Mouse (Mus musculus) urinary bladder, adult 2 months (tissue): ENCODE data around the gene Gm28539. TPM values are rescaled to one million over a fixed set of nuclear protein-coding genes. Genes with fewer than 3 reads are reported as not detected.
"Not testable (repeated sequence)": the region's sequence is repeated elsewhere in the genome, so short reads cannot be mapped to it uniquely, and the experiment has no call there.

ENCODE experiments used
- DNase-seq: peaks from one replicate; pipeline ENCODE4 v3.0.0; 2022; ENCODE audit warnings: low spot score
- polyA plus RNA-seq: library from polyadenylated mRNA; depleted of rRNA; stranded (reverse); fragments of >200 nt; gene quantifications from 2 replicates; pipeline ENCODE4 v1.2.3, GENCODE M21; 2012

The Gm28539 gene
- polyA plus RNA-seq, 1 experiment: not detected

DNA sequence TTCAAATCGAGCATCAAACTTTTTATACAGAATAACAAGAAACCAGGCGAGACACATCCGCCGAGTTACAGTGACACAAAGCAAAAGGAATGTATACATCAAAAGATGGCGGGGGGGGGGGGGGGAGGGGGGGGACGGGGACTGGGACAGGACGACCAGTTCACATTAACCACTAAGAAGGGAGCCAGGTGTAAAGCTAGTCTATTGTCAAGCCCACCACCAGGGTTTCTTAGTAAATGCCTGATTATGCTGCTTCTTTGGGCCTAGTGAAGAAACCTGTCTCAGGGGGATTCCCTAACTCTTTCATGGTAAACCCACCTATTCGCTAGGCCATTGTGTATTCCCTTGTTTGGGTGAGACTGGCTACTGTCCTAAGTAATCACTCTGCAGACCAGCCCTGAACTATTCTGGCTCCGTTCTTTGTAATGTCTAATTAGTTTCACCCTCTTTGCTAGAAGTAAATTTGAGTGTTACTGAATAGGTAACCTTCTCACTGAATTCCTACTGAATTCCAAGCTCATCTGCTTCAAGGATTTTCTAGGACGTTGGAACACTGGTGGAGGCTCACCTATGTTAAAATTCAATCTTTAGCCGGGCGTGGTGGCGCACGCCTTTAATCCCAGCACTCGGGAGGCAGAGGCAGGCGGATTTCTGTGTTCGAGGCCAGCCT is 13.3 kb downstream of the Gm28539 start:
- DNase-seq: not testable (repeated sequence)

DNA sequence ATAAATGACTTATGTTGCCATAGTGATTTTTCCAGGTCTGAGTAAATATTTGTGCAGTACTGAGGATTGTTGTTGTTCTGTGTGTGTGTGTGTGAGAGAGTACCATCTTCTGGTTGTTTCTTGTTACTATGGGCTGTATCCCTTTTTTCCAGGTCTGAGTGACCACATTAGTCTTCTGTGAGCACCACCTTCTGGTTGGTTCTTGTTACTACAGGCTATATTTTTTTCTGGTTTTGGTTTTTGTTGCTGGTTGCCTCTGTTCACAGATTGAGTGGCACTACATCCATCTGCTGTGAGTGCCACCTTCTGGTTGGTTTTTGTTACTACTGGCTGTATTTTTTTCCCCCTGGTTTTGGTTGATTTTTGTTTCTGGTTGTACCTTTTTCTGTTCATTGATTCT is 22.2 kb downstream of the Gm28539 start:
- DNase-seq: no peak

DNA sequence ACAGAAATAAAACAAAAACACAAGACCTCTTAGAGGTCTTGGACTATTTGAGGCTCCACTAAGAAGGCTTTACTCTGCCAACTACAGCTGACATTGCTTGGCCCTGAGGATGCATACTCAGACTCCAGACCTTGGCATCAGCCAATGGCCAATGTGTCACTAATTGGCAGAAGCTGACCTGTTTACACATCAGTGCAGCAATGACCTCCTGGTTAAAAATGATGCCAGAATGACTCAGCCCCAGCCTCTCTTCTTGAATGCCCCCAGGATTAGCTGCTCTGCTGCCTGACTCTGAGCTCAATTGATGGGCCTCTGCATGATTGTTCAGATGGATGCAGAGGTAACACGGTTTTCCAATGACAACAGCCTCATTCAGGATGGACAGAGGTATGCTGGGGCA is 23.8 kb downstream of the Gm28539 start:
- no peak for DNase-seq

DNA sequence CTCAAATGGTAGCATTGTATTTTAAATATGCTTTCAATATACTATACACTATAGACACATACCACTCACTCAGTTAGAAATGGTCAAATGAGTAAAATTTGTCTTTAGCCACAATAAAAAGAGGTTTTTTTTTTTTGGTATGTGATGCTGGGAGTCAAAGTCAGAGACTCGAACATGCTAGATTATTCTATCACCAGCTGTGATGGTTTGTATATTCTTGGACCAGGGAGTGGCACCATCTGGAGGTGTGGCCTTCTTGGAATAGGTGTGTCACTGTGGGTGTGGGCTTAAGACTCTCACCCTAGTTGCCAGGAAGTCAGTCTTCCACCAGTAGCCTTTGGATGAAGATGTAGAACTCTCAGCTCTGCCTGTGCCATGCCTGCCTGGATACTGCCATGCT is 34.1 kb downstream of the Gm28539 start:
- not testable (repeated sequence) for DNase-seq

DNA sequence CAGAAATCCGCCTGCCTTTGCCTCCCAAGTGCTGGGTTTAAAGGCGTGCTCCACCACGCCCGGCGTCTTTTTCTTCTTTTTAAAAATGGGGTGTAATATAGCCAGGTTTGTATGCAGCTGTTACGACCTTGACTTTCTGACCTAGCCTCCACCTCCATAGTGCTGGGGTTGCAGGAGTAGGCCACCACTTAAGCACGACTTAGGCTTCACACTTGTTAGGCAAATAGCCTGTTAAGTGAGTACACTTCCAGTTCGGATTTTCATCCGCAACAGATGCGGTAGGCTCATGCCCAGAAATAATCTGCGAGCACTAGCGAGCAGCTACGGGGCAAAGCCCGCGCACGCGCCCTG is 39.7 kb downstream of the Gm28539 start:
- no peak for DNase-seq

DNA sequence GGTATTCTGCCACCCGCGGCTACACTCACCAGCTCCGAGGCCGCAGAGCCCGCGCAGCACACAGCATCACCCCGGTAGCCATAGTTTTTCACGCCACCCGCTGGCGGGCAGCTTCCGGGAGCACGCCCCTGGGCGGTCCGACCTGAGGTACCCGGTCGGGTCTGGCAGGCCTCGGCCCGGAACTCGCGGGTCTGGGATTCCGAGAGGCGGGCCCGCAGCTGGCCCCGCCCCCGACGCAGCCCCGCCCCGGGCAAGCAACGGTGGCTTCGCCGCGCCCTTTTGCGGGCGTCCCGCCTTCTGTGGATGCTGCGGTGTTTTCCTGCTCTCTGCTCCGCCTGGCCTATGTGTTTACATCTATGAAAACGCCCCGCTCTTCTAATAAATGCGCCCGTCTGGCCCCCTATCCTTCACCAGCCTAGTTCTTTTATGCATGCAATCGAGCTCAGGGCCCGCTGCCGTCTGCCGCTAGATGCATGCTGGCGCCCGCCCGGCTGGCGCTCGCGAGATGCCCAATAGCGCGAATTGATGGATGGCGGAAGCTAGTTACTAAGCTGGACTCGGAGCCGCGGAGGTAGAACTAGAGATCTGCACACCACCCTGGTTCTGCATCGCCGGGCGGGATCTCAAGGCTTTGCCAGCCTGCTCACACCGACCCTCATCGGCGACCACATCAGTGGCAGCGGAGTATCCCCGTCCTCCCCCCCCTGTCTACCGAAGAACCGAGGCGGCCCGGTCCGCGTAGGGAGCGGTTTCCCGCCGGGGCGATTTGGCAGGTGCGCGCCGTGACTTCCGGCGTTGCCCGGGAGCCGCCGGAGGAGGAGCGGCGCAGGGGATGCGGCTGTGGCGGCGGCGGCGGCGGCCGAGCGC is 40.3 kb downstream of the Gm28539 start, which contains the start of the genes Mrpl40 and Hira:
Gene Mrpl40, minus strand, starts transcription at position 421 of the 867 bp plus-strand sequence.
Gene Hira, plus strand, starts transcription at position 596 of the 867 bp plus-strand sequence.
- peak; percentile 91 for DNase-seq

DNA sequence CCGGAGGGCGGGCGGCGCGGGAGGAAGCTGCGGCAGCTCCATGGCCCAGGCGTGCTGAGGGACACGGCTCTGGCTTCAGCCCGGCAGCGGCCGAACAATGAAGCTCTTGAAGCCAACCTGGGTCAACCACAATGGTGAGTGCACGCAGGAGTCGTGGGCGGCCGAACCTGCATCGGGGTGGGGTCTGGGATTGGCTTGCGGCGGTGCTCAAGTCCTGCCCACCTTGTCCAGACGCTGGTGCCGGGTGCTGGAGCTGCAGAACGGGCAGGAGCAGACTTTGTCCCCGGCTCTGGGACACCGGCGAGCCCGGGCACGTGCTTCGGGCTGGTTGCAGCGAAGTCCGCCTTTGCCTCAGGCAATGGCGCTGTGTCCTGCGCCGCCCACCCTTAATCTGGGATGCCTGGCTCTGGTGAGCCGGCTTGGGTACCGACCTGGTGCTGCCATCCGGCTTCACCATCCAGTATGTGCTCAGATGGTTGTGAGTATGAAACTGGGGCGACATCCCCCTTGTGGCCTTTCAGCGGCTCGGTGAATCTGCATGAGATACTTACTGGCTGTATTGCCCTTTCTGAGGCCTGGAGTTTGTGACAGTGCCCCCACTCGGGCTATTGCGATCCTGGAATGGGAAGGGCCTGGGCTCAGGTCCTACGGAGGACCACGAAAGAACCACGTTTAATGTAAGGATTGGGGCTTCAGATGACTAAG is 41.2 kb downstream of the Gm28539 start:
- no peak for DNase-seq

DNA sequence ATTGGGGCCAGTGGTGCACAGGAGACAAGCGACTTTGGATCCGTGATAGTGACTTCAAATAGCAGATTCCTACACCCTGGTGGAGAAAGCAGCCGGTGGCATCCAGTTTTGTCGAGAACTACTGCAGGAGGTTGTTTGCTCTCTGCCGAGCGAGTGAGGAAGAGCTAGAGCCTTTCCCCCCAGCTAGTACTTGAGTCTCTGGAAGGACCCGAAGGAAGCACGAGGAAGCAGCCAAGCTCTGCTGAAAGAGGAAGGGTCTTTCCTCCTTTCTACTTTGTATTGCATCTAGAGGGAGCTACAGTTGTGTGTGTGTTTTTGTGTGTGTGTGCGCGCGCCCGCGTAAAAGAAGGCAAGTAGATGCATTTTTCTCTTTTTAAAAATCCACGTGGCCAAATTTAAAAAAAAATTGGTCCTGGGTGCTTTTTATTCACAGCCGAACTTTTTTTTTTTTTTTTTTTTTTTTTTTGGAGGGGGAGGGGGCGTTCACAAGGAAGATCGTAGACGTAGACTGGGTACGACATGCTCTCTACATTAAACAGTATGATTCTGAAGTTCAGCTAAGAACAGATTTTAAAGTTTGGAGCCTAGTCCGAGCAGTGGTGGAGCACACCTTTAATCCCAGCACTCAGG is 41.8 kb downstream of the Gm28539 start:
- no peak for DNase-seq

DNA sequence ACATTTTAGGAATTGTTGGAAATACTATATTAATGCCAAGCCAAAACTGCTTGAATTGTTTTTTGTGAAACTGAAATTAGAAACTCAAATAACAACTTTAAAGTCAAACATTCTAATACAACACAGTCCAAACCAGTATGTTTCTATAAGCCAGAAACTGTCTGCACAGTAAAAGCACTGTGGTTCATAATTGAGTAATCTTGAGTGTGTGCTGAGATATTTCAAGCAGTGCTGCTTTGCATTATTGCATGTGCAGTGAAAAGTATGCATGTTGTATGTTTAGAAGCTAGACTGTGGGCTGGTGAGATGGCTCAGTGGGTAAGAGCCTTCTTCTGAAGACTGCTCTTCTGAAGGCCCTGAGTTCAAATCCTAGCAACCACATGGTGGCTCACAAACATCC is 47.7 kb downstream of the Gm28539 start:
- DNase-seq: no peak

DNA sequence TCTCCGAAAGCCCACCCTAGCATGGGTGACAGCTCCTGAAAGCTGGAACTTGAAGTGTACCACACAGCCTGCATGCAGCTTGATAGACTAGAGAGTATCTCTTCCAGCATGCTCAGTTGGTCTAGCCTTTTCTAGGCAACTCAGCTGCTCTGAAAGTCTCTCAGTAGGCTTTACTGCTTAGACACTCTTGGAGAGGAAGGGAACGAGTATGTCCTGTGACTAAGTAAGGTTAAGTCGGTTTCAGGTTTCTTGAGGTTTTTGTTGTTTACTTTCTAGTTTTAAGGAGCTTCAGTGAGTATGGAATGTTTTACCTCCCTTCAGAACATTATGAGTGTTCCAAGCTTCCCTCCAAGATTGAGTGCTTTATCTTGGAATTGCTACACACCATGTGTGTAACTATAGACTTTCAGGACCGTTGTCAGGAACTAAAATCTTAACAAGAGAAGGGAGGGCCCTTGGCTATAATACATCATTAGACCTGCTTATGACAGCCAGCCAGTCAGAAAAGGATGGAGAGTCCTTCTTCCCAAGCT is 57.5 kb downstream of the Gm28539 start:
- no peak for DNase-seq

DNA sequence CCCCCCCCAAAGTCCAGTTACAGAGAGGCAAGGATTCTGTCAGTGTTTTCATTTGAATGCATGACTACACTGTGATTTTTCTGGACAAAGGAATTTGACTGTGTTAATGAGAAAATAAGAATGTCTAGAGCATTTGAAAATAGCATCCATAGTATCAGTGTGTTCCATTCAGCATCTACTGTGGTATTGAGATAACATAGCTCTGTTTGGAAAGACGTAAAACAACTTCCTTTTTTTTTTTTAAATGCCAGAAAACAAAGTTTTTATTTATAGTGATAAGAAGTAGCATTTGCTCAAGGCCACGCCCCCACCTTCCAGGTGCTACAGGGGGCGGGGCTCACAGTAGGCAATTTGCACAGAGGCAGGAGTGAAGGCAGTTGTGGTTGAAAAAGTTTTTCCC is 58.9 kb downstream of the Gm28539 start:
- DNase-seq: no peak

DNA sequence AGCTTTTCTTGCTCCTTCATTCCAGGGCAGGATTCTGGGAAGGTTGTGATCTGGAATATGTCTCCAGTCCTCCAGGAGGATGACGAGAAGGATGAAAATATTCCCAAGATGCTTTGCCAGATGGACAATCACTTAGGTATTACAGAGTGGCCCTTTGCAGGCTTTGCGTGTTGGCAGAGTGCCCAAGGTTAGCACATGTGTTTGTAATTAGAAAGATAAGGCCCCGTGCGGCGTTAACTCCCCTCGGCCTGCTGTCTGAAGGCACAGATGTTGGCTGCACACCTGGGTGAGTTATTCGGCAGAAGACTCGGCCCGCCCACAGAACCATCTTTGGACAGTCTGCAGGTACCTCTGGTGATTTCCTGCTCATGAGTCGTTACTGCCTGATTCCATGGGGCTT is 60.0 kb downstream of the Gm28539 start:
- DNase-seq: no peak

DNA sequence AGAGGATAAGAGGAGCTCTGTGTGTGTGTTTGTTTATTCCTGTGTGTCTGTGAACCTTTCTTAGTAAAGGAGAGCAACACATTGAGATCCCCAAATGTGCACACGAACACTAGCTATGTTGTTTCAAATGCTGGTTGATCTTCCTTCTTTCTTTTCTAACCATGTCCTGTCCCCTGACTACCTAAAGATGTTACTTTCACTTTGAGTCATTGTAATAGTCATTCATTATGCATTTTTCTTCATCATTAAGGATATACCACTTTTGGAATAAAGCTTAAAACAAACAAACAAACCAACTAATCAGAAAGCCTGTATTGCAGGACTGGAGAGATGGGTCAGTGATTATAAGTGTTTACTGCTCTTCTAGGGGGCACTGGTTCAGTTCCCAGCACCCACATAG is 69.3 kb downstream of the Gm28539 start:
- DNase-seq: no peak

DNA sequence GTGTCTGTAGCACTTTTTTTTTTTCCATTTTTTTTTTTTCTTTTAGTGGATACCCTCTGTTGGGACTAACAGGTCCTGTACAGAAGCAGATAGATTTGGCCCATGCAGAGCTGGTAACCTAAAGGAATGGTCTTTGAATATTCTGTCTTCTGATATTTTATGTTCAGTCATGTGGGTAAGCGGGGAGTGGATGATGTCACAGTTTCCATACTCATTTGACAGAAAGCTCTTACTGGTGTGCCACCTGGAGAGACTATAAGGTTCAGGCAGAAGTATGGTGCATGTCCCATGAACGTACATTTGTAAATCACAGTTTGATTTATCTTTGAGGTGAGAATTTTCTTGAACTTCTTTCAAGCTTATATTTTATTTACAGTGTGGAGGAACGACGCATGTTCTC is 79.7 kb downstream of the Gm28539 start:
- no peak for DNase-seq

DNA sequence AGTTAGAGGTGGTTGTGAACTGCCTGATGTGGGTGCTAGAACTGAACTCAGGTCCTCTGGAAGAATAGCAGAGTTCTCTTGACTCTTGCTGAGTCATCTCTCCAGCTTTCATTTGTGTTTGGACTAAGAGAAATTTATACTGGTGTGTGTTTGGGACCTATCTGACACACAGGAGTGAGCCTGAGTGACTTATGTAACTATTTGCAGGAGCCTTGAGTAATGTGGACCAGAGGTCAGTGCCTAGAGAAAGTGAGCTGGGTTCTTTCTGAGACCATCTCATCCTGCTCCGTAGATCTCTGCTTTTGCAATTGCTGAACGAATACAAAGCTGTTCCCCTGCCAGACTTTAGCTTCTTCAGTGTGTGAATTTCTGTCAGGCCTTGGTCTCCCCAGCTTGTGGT is 85.4 kb downstream of the Gm28539 start:
- DNase-seq: no peak

DNA sequence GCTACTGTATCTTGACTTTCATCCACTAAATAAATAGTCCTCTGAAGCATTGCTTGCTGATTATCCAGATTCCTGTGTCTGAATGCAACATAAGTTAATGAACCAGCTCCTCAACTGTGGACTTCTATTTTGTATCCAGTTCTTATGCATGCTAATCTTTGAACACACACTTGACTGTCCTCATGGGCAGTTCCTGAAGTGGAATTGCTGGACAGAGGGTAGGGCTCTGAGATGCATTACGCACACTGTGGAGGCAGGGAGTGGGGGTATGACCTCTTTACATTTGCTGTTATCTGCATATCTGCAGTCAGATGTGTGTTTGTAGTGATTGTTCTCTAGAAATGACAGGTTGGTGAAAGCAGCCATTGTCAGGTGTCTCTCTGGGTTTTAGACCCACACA is 91.6 kb downstream of the Gm28539 start:
- no peak for DNase-seq

DNA sequence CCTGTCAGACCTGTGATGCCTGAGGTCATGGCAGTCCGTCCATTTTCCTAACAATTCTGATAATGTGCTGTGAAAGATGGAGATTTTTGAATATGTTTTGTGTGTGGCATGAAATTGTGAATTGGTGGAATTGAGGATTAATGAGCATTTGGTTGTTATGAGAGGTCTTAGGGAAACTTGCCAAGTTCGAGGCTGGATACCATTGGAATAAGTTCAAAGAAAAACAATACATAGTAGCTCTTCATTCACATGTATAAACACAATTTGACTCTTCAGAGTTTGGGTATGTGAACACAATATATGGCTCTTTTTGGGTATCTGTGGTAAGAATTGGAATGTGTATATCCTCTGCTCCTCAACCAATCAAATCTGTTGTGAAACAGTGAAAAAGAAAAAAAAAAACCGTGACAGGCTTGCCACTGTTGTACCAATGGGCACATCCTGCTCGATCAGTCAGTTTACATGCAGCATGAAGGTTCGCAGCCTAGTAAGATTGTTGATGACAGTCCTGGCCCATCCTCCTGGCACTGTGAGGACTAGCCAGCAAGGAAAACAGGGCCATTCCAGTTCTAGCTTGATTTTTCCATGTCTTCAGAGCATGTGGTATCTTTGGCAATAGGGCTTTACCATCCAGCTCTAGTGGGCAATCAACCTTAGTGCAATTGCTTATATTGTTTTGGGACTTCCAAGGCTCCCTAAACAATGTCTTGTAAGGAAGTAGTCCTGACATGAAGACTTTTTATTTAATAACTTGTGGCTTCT is 102.1 kb downstream of the Gm28539 start:
- DNase-seq: no peak

DNA sequence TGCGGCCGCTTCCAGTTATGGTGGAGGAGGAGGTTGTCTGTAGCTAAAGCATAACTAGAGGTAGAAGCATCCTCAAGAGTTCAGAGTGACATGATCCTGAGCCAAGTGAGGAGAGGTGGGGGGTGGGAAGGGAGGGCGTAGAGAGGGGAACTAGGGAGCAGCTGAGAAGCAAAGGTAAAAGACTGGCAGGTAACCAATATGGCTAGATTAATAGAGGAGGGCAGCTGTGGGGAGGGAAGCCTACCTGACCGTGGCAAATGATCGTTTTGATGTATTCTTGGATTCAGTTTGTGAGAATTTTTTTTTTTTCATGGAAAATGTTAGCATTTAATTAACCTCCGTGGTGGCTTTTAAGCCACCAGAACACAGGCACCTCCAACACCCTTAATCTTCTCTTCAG is 107.5 kb downstream of the Gm28539 start:
- DNase-seq: no peak

DNA sequence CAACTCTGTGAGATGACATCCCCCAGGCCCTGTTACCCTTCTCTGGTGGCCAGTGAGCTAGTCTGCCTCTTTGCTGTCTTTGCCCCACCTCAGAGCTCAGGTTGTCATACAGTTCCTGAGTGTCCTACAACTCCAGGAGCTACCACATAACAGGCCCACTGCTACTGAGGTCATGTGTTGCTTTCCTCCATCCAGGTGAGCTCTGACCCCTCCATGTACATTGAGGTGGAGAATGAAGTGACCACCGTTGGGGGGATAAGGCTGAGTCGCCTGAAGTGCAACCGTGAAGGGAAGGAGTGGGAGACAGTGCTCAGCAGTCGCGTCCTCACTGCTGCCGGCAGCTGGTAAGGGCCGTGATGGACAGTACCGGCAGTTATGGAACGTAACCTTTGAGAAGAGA is 112.6 kb downstream of the Gm28539 start:
- DNase-seq: no peak

DNA sequence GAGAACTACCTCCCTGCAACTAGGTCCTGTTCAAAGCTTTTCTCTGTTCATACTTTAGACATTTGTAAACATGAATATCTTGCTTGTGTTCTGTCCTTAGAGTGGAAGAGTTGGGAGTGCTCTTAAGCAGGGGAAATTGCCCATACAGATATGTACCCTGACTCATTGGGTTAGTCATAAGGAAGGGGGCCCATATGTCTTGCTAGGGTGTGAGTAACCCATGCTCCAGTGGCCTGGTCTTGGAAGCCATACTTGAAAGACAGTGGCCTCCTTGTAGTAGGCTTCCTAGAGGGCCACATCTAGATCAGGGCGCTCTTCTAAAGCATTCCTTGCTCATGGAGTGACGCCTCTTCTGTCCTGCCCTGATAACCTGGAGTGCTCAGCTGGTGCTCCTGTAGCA is 114.0 kb downstream of the Gm28539 start:
- DNase-seq: no peak

DNA sequence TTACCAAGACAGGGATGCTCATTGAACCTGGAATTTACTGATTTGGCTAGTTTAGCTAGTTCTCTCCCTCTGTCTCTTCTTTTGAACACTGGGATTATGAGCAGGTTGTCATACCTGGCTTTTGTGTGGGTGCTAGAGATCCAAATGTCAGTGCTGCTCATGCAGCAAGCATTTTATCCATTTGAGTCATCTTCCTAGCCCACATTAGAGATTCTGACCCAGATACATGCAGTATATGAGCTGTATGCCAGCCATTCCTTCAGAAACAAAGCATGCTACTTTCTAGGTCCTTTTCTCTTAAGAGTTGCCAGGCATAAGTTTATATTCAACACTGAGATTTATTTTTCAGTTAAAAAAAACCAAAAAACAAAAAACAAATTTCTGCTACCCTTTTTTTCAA is 116.4 kb downstream of the Gm28539 start:
- DNase-seq: no peak
